Comparison of ENCODE assay signal across 7 mouse cellular contexts in the genomic region with DNA sequence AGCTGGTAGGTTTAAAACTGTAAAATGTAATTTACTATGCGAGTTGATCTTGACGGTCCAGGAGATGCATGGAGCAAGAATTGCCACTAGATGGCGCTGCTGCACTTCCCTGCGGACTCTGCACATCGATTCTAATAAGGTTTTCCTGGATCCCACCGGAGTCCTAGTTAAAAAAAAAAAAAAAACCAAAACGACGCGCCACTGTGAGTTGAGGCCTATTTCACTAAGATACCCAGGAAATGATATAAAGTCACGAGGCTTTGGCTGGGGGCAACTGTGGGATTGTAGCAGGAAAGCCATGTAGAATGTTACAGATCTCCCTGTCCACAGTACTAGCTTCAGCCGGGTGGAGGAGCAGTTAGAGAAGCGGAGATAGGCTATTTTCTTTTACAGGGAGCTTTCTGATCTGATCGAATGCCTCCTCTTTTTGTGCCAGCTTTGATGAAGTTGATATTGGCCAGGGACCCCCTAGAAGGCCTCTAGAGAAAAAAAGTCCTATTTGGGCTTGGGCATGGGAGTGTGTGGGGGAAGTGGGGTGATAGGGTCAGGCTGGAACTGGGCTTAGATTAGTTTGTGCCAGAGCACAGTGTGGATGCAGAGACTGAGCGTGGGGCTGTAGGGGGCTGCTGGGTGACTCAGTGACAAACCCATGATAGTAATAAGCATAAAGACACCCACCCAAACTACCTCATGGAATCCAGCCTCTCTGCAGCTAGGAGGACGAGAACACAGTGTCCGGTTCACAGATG.
DNase-seq lines count a peak whose midpoint lies in the region; ATAC-seq and TF ChIP-seq lines count a peak whose summit lies in the region.

No protein-coding gene starts in this region.

- in situ Hi-C loops in Patski (cut with MboI; ENCODE audit: low pct_unique_long_range_greater_than_20kb), result loop anchor here (5.0 to 10.0 kb wide), 3 partner anchors 108 to 458 kb away; no protein-coding TSS in a partner anchor

- peak; percentile 94 for TF ChIP-seq CTCF in Patski (IDR thresholded peaks at IDR 0.05)

- H3K9me3 ChIP-seq in lung, embryonic 15.5 days, result no peaks in the 10 kb centered on the region

- DNase-seq in Patski (ENCODE audit: low read depth, low spot score), result no peak
- DNase-seq in c-Kit-negative CD71-positive TER-119-positive erythroid progenitor cells, embryonic 14.5 days (ENCODE audit: low read depth, low spot score), result peak; percentile 36
- DNase-seq in heart, postnatal 14 days, result peak; percentile 66 to 79
- DNase-seq in layer of hippocampus, adult 18-20 months (ENCODE audit: low spot score in 2 of 2), result peak; percentile 42 to 82
- peak; percentile 54 for DNase-seq in retina, adult 2 months (ENCODE audit: low read depth, low spot score)

- POLR2A ChIA-PET in Patski (lab: Charles Lee), result interaction anchor here (0.7 kb wide), 1 partner anchor 437 kb away, joined by 7 read pairs; no protein-coding TSS in a partner anchor

- no peak overlapping the region for H3K9ac ChIP-seq in lung, embryonic 15.5 days

- ATAC-seq in Patski, result peak; percentile 53
- 0 out of 2 replicates have a peak, but pooled peaks have one; percentile 49 for ATAC-seq in erythroid progenitor cell, adult 5-6 weeks (replicated peaks; ENCODE audit: low FRiP score, poor library complexity, severe bottlenecking)
- ATAC-seq in lung, embryonic 15.5 days (ENCODE audit: borderline replicate concordance, extremely low read depth, low FRiP score, low TSS enrichment), result no peak

- H3K27me3 ChIP-seq in Patski, result peaks cover 7% of the 10 kb centered on the region
- peaks cover 35% of the 10 kb centered on the region for H3K27me3 ChIP-seq in lung, embryonic 15.5 days

- 0 out of 2 replicates have a peak, but pooled peaks cover 5% of the 10 kb centered on the region for H3K4me1 ChIP-seq in lung, embryonic 15.5 days

- 7% methylated on average over 14 of the region's 16 CpGs for WGBS in lung, embryonic 15.5 days

- H3K27ac ChIP-seq in lung, embryonic 15.5 days, result no peak overlapping the region

- CTCF ChIA-PET in Patski (lab: Charles Lee), result interaction anchor here (0.8 to 1.8 kb wide), 5 partner anchors 20 to 107 kb away, joined by 3 to 21 read pairs (median 5); no protein-coding TSS in a partner anchor

- no peaks in the 10 kb centered on the region for H3K36me3 ChIP-seq in lung, embryonic 15.5 days

- intact Hi-C loops in heart, postnatal 14 days (cut with DNase I), result loop anchor here (1.0 to 5.0 kb wide), 3 partner anchors 106 to 458 kb away; no protein-coding TSS in a partner anchor

- 0 out of 2 replicates have a peak overlapping the region, but pooled peaks have one; percentile 21 for H3K4me3 ChIP-seq in lung, embryonic 15.5 days

- H3K4me2 ChIP-seq in lung, embryonic 15.5 days, result peak overlapping the region; percentile 51
